Mouse (Mus musculus): ENCODE results near the gene B4galnt2. TPM values are rescaled to one million over a fixed set of nuclear protein-coding genes. Genes with fewer than 3 reads are reported as not detected.
"Not testable (repeated sequence)": the region's sequence is repeated elsewhere in the genome, so short reads cannot be mapped to it uniquely, and the experiment has no call there.

B4galnt2 gene
- total RNA-seq (2015; ENCODE audit: low replicate concordance) = not detected in 2 replicates
- total RNA-seq (2017; ENCODE audit: low replicate concordance) = not detected in 2 replicates

DNA sequence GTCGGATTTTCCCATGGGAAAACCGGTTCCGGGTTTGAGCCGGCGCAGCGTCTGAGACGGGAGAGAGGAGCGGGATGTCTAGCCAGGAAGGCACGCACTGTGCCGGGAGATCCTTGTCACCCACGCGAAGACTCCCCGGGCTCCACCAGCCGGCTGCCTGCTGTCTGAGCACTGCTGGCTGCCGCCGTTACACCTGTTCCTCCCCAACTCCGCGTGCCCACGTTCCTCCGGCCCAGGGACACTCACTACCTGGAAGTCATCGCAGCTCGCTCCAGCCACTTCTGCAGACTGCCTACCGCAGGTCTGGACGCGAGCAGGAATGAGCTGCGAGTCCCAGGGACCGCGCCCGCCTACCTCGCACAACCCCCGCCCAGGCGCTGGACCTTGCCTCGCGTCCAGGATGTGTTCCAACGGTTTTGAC is at the start of gene B4galnt2:
Gene B4galnt2 (minus strand): TSS at position 321 of the 421 bp plus-strand sequence.
- ATAC-seq (replicated peaks; ENCODE audit: low FRiP score, poor library complexity, severe bottlenecking) = 0 out of 2 replicates have a peak, but pooled peaks have one; percentile 6

DNA sequence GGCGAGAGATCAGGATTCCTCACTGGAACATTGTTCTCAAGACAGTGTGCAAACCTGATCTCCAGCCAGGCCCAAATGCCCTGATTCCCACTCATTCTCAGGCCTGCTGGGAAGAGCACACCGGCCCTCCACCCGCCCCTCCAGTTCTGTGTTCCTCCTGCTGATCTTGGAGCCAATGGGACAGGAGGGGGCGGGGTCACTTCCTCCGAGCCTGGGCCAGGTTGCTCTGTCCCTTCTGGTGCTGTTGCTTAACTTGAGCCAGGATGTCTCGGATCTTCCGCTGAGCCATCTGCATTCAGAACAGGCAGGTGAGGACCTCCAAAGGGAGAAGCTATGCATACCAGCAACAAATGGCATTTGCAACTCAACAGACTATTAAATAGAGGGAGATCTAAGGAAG is 48.6 kb upstream of the B4galnt2 start:
- no peak for ATAC-seq (replicated peaks; ENCODE audit: low FRiP score, poor library complexity, severe bottlenecking)

DNA sequence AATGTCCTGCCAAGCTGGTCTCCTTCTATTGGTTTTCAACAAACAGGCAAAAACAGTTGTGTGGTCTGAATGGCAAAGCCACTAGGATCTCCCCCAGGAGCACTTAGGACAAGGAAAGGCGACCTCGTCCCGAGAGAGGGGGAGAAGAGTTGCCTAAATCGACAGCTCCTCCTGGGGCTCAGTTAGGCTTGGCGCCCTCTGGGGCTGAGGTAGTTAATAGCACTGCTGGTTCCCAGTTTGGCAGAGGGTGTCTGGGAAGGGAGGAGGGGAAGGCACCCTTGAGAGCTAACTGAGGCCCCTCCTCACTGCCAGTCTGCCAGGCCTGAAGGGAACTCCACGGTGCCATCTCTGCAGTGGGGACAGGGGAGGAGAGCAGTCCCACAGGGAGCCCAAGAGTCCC is 44.5 kb upstream of the B4galnt2 start:
- no peak for ATAC-seq (replicated peaks; ENCODE audit: low FRiP score, poor library complexity, severe bottlenecking)

DNA sequence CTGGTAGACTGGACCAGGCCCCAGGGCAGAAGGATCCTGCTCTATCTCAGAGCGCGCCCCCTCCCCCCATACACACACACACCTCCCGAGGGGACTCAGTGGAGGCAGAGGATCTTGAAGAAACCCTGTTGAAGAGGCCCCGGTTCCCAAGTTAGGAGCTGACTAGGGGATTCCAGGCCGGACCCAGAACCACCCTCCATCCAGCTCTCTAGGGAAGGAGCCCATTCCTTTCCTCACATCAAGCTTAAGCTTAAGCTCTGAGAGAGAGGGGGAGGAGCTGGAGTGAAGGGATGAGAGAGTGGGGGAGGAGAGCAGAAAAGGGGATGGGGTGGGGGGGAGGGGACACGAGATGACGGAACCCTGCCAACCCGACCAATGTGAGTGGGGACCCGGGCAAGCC is 43.6 kb upstream of the B4galnt2 start:
- ATAC-seq (replicated peaks; ENCODE audit: low FRiP score, poor library complexity, severe bottlenecking) = no peak

DNA sequence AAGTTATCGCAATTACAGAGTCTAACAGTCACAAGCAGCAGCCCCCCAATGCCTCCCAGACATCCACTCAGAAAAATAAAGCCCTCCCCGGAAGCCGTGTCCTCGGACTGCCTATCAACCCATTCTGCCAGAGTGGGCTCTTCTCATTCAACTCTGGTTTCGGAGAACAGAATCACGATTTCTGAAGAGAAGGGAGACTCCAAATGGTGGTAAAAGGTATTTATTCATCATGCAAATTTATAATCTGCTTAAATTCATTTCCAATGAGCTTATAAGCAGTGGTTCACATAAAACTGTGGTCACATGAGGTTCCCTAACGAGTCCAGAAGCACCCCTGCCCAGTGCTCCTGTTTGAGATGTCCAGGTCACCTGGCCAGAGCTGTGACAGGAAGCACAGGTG is 42.7 kb upstream of the B4galnt2 start:
- no peak for ATAC-seq (replicated peaks; ENCODE audit: low FRiP score, poor library complexity, severe bottlenecking)

DNA sequence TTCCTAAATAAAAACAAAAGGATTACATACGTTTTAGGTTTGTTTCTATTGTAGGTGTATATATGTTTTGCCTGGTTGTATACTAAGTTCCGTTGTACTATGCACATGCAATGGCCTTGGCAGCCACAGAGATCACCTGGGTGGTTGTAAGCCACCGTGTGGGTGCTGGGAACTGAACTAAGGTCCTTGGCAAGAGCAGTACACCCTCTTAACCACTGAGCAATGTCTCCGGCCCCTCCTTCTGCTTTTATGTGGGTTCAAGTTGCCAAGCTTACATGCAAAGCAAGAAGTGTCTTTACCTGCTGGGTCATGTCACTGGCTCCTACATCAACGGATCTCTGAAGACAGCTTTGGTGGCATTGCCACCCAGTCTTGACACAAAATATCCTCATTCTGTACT is 38.6 kb upstream of the B4galnt2 start:
- no peak for ATAC-seq (replicated peaks; ENCODE audit: low FRiP score, poor library complexity, severe bottlenecking)

DNA sequence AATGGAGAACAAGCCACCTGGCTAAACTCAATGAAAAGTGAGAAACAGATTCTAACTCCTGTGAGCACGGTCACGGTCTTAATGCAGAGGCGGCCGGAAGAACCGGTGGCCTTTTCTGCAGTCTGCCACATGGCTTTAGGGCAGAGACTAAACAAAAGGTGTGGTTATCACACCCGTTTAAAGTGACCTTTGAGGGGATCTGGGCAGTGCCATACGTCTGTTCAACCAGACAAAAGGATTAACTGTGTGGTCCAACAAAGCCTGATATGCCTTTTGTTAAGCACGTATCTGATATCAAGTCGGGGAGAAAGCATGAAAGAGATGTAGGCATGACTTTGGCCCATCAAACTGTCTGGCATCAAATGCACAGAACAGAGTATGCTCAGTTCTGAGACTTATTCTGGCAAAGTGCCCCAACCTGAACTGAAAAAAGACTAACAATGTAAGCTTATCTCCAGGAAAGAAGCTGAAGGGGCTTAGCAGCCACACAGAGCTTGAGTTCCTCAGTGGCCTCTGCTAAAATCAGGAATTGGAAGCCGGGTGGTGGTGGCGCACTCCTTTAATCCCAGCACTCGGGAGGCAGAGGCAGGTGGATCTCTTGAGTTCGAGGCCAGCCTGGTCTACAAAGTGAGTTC is 31.3 kb upstream of the B4galnt2 start:
- ATAC-seq (replicated peaks; ENCODE audit: low FRiP score, poor library complexity, severe bottlenecking) = no peak

DNA sequence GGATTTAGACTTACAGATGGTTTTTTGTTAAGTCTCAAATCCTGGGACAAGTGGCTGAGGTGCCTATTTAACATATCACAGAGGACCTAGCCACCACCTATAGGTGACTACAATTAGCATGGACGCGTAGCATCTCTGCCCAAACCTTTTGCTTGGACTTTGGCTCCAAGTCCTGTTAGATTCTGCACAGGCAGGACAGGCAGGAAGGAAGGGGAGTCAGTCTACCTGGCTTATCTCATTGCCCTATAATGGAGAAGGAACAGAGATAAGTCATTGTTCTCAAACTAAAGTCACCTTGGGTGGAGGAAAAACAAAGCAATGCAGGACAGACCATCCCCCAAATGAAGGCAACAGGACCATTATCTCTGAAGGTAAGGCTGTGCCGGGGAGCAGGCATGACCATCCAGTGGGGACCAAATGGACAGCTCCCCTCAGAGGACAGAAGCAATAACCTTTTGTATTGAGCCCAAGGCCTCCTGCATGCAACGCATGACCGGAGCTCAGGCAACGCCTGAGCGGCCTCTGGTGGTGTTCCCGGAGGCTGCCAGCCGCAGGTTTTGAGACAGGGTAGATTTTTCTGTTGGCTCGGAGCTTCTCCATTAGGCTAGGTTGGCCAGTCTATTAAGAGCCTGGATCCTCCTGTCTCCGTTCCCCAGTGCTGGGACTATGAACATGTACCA is 25.3 kb upstream of the B4galnt2 start:
- ATAC-seq (replicated peaks; ENCODE audit: low FRiP score, poor library complexity, severe bottlenecking) = no peak

DNA sequence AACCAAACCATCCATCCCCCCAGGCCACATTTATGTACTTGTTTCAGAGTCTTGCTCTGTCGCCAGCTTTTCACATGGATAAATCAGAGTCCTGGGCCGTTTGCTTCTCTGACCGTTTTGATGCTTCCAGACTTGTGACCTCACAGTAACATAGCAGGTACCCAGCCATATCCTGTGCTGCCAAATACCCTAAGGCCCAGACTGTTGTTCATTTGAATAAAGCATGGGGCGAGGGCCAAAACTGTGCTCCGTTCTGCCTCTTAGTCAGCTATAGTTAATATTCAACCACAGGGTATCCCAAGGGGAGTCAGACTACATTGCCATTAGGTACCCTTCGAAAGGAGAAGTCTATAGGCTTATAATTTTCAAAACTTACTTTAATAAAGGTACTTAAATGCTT is 21.7 kb upstream of the B4galnt2 start:
- ATAC-seq (replicated peaks; ENCODE audit: low FRiP score, poor library complexity, severe bottlenecking) = no peak

DNA sequence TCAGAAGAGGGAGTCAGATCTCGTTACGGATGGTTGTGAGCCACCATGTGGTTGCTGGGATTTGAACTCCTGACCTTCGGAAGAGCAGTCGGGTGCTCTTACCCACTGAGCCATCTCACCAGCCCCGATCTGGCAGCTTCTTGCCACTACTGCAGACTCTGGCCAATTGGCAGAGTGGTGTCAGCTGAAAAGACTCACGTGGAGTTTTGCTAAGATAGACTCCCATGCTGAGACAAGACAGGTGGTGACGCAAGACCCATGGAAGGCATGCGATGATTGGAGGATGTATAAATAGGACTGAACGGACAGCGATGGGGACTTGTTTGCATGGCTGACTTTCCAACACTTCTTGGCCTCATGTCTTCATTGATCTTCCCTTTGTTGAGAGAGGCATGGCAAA is 17.5 kb upstream of the B4galnt2 start:
- ATAC-seq (replicated peaks; ENCODE audit: low FRiP score, poor library complexity, severe bottlenecking) = not testable (repeated sequence)

DNA sequence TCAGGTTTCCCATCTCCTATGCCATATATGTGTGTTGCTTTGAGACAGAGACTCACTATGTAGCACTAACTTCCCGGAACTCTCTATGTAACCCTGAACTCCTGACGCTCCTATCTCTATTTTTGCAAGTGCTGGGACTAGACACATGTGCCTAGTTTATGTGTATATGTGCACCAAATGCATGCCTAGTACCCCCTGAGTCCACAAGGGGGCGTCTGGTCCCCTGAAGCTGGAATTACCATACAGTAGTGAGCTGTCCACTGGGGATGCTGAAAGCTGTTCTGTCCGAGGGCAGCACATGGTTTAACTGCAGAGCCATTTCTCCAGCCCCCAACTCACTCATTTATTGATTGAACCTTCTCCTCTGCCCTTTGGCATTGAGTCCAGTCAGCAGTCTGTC is 11.7 kb upstream of the B4galnt2 start:
- no peak for ATAC-seq (replicated peaks; ENCODE audit: low FRiP score, poor library complexity, severe bottlenecking)

DNA sequence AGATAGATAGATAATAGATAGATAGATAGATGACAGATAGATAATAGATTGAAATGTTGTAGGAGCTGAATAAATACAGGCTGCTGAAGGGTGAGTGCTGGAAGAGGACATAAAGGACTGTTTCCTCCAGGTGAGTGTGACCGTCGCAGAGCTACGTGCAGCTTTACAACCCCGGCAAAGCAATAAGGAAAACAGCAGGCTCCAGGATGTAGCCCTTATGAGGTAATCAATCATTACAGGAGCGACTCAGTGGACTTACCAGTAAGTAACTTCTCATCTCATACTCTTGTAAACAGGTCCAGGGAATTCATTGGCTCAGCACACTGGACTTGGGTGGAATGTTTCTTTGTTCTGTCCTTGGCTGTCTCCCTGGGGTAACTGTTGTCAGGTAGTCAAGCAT is 11.3 kb upstream of the B4galnt2 start:
- no peak for ATAC-seq (replicated peaks; ENCODE audit: low FRiP score, poor library complexity, severe bottlenecking)

DNA sequence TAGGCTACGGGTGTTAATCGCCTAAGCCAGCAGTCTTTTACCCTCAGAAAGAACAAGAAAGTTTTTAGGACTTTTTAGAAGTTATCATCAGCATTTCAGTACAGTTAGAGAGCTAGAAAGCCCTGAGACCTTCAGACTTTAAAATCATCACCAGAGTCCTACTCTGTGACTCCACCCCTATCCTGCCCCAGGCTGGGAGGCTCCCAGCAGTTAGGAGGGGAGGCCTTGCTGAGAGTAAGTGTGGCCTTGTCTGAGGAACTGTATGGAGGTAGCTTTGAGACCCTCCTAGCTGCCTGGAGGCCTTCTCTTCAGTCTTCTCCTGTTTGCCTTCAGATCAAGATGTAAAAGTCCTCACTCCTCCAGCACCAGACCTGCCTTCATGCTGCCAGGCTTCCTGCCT is 9.5 kb upstream of the B4galnt2 start:
- ATAC-seq (replicated peaks; ENCODE audit: low FRiP score, poor library complexity, severe bottlenecking) = no peak

DNA sequence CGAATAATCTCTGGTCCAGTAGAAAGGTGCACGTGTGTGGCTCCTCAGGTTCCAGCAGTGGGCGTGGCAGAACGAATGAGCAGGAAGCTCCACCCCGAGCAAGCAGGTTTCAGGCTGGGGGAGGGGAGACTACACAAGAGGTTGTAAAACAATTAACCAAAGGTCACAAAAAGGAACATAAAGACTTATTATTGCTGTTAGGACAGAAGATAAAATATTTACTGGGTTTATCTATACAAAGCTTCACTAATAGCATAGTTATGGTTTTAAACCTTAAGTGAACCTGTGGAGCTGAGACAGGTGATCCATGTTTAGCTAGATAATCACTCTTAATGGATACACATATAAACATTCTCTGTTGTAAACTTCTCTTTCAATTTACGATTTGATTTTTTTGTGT is 8.8 kb upstream of the B4galnt2 start:
- ATAC-seq (replicated peaks; ENCODE audit: low FRiP score, poor library complexity, severe bottlenecking) = not testable (repeated sequence)

DNA sequence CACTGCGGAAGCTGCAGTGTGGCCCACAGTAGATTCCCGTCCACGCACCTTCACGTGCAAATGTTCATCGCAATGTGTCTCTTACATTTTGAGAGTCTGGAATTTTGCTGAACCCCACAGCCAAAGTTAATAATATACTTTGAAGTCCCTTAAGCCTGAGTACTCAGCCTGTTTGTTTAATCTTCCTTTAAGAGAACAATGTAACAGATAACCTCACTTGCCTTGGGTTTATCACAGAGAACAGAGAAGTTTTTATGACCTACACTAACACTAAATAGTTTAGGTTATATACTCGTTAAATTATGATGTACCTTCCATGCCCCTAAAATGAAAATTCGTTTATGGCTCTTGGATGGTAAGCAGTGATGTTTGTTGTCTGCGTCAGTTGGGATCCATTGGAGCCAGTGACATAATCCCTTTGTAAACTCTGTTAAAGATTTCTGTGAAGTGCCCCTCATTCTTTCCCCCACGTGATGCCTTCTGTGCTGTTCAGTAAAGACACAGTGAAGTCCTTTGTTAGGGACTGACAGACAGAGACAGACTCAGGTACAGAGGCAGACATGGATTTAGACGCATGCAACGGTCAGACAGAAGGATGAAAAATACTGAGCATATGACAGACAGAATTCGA is 7.4 kb upstream of the B4galnt2 start:
- ATAC-seq (replicated peaks; ENCODE audit: low FRiP score, poor library complexity, severe bottlenecking) = no peak

DNA sequence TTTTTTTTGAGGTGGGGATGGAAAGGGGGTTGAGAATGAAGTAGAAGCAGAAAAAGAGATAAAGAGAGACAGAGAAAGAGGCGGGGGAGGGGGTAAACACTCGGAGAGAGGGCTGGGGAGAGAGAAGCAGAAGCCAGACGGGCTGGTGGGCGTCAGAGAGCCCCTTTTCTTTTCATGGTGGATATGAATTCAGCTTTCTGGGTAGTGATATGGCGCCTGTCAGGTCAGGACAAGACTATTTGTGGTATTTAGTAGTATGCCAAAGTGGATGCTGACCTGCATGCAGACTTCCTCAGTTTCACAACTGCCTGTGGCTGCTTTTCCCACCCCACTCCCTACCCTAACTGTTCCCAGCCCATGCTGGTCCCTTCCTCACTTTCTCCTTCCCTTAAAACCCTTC is 1.7 kb upstream of the B4galnt2 start:
- ATAC-seq (replicated peaks; ENCODE audit: low FRiP score, poor library complexity, severe bottlenecking) = no peak

DNA sequence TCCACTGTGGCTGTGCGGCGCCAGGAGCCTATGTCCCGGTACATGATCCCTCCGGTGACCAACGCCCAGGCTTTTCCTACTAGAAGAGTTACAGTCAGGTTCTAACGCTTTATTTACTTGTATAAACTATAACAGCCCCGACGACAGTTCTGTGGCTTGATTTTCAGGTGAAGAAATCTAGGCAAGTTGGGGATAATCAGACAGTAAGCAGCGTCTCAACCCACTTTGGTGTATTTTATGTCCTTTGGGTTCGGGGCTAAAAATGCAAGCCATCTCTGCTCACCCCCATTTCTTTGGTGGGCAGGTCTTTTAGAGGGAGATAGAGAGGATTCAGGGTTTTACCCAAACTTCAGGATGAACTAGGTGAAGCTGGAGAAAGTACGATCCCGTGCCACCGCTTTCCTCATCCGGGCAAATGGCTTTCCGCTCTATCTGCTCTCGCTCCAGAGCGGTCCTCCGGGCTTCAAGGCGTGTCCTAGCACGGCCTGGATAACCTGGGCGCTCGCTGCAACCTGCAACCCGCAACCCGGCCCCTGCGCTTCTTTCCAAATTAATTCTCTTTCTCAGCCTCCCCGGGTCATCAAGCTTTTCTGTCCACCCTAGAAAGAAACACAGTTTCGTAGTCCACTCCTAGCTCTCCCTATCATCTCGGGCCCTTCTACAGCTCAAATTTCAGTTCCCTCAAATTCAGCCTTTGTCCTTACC is 467 bp upstream of the B4galnt2 start:
- ATAC-seq (replicated peaks; ENCODE audit: low FRiP score, poor library complexity, severe bottlenecking) = no peak

DNA sequence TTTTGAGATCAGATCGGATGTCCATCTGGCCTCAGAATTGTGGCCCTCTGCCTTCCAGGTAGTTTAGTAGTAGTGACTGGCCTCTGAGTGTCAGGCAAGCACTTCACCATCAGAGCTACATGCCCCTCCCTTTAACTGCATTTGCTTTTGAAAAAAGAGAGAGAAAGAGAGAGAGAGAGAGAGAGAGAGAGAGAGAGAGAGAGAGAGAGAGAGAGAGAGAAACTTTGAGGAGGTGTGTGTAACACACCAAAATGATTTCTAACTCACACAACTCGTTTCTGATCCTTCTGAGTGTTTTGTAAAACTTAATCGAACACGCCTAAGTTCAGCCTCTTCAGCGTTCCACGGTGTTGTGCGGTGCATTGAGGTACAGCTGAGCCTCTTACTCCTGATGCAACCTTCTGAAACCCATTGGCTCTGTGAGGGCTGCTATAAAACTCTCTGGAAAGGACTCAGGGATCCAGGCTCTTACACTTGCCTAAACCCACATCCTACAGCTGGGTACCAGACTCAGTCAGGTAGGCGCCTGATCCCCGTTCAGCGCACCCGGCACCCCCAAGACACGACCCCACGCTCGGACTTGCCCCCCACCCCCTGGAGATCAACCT is 628 bp downstream of the B4galnt2 start:
- 0 out of 2 replicates have a peak, but pooled peaks have one; percentile 25 for ATAC-seq (replicated peaks; ENCODE audit: low FRiP score, poor library complexity, severe bottlenecking)

DNA sequence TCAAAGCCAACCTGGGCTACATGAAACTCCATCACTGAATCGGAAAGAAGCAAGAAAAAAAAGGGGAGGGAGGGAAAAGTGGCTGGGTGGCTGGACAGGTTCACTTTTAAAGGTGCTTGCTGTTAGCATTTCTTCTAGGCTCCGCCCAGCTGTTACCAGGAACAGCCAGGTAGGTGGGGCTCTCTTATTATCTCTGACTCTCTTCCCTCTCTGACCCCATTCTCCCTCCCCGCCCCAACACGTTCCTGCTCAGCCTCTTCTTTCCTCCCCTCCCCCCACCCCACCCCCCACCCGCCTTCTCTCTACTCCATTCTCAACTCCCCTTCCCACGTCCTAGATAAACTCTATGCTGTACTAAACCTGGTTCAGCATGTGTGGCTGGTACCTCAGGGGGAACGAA is 3.1 kb downstream of the B4galnt2 start:
- ATAC-seq (replicated peaks; ENCODE audit: low FRiP score, poor library complexity, severe bottlenecking) = no peak
